In the genomic region with DNA sequence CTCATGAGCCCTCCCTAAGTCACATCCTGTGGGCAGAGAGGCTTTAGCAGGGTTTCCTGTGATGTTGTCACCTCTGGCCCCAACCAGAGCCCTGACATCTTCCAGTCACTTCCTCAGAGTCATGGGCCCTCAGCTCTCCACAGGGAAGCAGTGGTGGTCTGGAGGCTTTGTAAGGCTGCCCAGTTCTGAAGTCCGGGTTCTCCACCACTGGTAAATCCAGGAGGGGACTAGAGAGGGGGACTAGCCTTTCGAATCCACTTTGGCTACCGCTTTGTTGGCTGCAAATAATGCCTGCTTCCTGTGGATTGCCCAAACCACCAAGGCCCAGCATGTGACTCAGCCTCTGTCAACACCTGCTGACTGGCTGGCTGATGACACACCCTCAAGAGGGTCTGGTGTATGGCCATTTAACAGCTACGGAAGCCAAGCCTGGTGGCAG, we compare ENCODE assay signal across 8 mouse cellular contexts. TPM values are rescaled to one million over a fixed set of nuclear protein-coding genes. Genes with fewer than 3 reads are reported as not detected.
DNase-seq lines count a peak whose midpoint lies in the region; ATAC-seq lines count a peak whose summit lies in the region.

No protein-coding gene starts in this region.

- 0 out of 2 replicates have a peak, but pooled peaks cover 2% of the 10 kb centered on the region for H3K9me3 ChIP-seq in midbrain, embryonic 10.5 days (replicated peaks)
- no peaks in the 10 kb centered on the region for H3K9me3 ChIP-seq in midbrain, embryonic 11.5 days (ENCODE audit: control insufficient read depth, low read length)
- H3K9me3 ChIP-seq in intestine, embryonic 16.5 days (ENCODE audit: control insufficient read depth, low read length), result no peaks in the 10 kb centered on the region

- DNase-seq in midbrain, embryonic 10.5 days (ENCODE audit: low spot score), result no peak
- no peak for DNase-seq in midbrain, embryonic 11.5 days (ENCODE audit: low spot score, missing footprints)
- DNase-seq in c-Kit-positive CD71-negative TER-119-negative erythroid progenitor cells, embryonic 14.5 days (ENCODE audit: low read depth), result peak; percentile 64
- no peak for DNase-seq in ovary, postnatal 10 days (ENCODE audit: low spot score)
- no peak for DNase-seq in ovary, postnatal 36 days (ENCODE audit: low spot score)
- no peak for DNase-seq in left cerebral cortex, adult 11 months (ENCODE audit: low spot score)

- peak overlapping the region; percentile 64; the same call in 1 of the 2 replicates for H3K27ac ChIP-seq in midbrain, embryonic 10.5 days (replicated peaks)
- H3K27ac ChIP-seq in midbrain, embryonic 11.5 days (ENCODE audit: low read depth, low read length), result no peak overlapping the region
- peak overlapping the region; percentile 81 for H3K27ac ChIP-seq in intestine, embryonic 16.5 days (ENCODE audit: low read length)

- H3K4me3 ChIP-seq in midbrain, embryonic 10.5 days, result no peak overlapping the region
- no peak overlapping the region for H3K4me3 ChIP-seq in midbrain, embryonic 11.5 days (ENCODE audit: low read depth, low read length)
- H3K4me3 ChIP-seq in intestine, embryonic 16.5 days (ENCODE audit: low read length), result no peak overlapping the region

- H3K9ac ChIP-seq in midbrain, embryonic 11.5 days (ENCODE audit: low read length), result no peak overlapping the region
- peak overlapping the region; percentile 29; the same call in 1 of the 2 replicates for H3K9ac ChIP-seq in intestine, embryonic 16.5 days (ENCODE audit: low read depth, low read length)

- no peaks in the 10 kb centered on the region for H3K27me3 ChIP-seq in midbrain, embryonic 10.5 days (ENCODE audit: low read depth, poor library complexity, severe bottlenecking)
- H3K27me3 ChIP-seq in midbrain, embryonic 11.5 days (ENCODE audit: control insufficient read depth, insufficient read depth, low read length), result no peaks in the 10 kb centered on the region
- no peaks in the 10 kb centered on the region for H3K27me3 ChIP-seq in intestine, embryonic 16.5 days (replicated peaks; ENCODE audit: control insufficient read depth, insufficient read depth, low read length)

- H3K36me3 ChIP-seq in midbrain, embryonic 10.5 days, result peaks cover 15% of the 10 kb centered on the region
- peaks cover 1% of the 10 kb centered on the region; the same call in 1 of the 2 replicates for H3K36me3 ChIP-seq in midbrain, embryonic 11.5 days (ENCODE audit: control insufficient read depth, insufficient read depth, low read length)
- H3K36me3 ChIP-seq in intestine, embryonic 16.5 days (ENCODE audit: control insufficient read depth, insufficient read depth, low read length), result no peaks in the 10 kb centered on the region

- no peak for ATAC-seq in midbrain, embryonic 11.5 days (ENCODE audit: low FRiP score)
- ATAC-seq in intestine, embryonic 16.5 days, result 0 out of 2 replicates have a peak, but pooled peaks have one; percentile 13
- peak; percentile 53 for ATAC-seq in megakaryocyte, adult 5-6 weeks (ENCODE audit: poor library complexity, severe bottlenecking)

- H3K4me1 ChIP-seq in midbrain, embryonic 10.5 days, result peaks cover 38% of the 10 kb centered on the region
- peaks cover 16% of the 10 kb centered on the region for H3K4me1 ChIP-seq in midbrain, embryonic 11.5 days (ENCODE audit: control insufficient read depth, insufficient read depth, low read length)
- peaks cover 25% of the 10 kb centered on the region for H3K4me1 ChIP-seq in intestine, embryonic 16.5 days (ENCODE audit: control insufficient read depth, insufficient read depth, low read length)

- no peak overlapping the region for H3K4me2 ChIP-seq in midbrain, embryonic 11.5 days
- H3K4me2 ChIP-seq in intestine, embryonic 16.5 days (ENCODE audit: low read depth, low read length), result no peak overlapping the region

- 70% methylated on average over 4 of the region's 4 CpGs for WGBS in midbrain, embryonic 10.5 days
- WGBS in midbrain, embryonic 11.5 days, result 81% methylated on average over 4 of the region's 4 CpGs
- WGBS in intestine, embryonic 16.5 days, result 37% methylated on average over 4 of the region's 4 CpGs

RNA-seq across cellular contexts. Expression of a gene that starts 2.1 kb away (rescaled TPM):
- polyA plus RNA-seq in midbrain, embryonic 10.5 days (2016; fragmentation: Nextera tagmentation; extraction: Ambion mirVana), result 119 and 132 TPM in 2 replicates
- 72.8 and 82.6 TPM in 2 replicates for polyA plus RNA-seq in midbrain, embryonic 11.5 days (2014; fragmentation: Nextera tagmentation; extraction: Ambion mirVana)
- 83.4 and 86.0 TPM in 2 replicates for polyA plus RNA-seq in intestine, embryonic 16.5 days (2015; fragmentation: Nextera tagmentation; extraction: Ambion mirVana)
- total RNA-seq in megakaryocyte, adult 5-6 weeks (2015), result 82.1 and 84.4 TPM in 2 replicates
- total RNA-seq in megakaryocyte, adult 5-6 weeks (2017), result 73.9 and 79.2 TPM in 2 replicates

RNA-seq across cellular contexts. Expression of a gene that starts 5.8 kb away (rescaled TPM):
- polyA plus RNA-seq in midbrain, embryonic 10.5 days (2016; fragmentation: Nextera tagmentation; extraction: Ambion mirVana), result 26.7 and 33.6 TPM in 2 replicates
- 23.4 and 25.5 TPM in 2 replicates for polyA plus RNA-seq in midbrain, embryonic 11.5 days (2014; fragmentation: Nextera tagmentation; extraction: Ambion mirVana)
- 26.1 and 26.5 TPM in 2 replicates for polyA plus RNA-seq in intestine, embryonic 16.5 days (2015; fragmentation: Nextera tagmentation; extraction: Ambion mirVana)
- 49.8 and 56.2 TPM in 2 replicates for total RNA-seq in megakaryocyte, adult 5-6 weeks (2015)
- total RNA-seq in megakaryocyte, adult 5-6 weeks (2017), result 30.1 and 38.2 TPM in 2 replicates

RNA-seq across cellular contexts. Expression of a gene that starts 11.1 kb away (rescaled TPM):
- polyA plus RNA-seq in midbrain, embryonic 10.5 days (2016; fragmentation: Nextera tagmentation; extraction: Ambion mirVana), result 25.6 and 27.9 TPM in 2 replicates
- 10.3 and 13.9 TPM in 2 replicates for polyA plus RNA-seq in midbrain, embryonic 11.5 days (2014; fragmentation: Nextera tagmentation; extraction: Ambion mirVana)
- polyA plus RNA-seq in intestine, embryonic 16.5 days (2015; fragmentation: Nextera tagmentation; extraction: Ambion mirVana), result 29.8 and 32.0 TPM in 2 replicates
- total RNA-seq in megakaryocyte, adult 5-6 weeks (2015), result 0.91 and 4.6 TPM in 2 replicates
- total RNA-seq in megakaryocyte, adult 5-6 weeks (2017), result 2.6 and 3.0 TPM in 2 replicates

RNA-seq across cellular contexts. Expression of a gene that starts 25.8 kb away (rescaled TPM):
- 0.94 and 2.1 TPM in 2 replicates for polyA plus RNA-seq in midbrain, embryonic 10.5 days (2016; fragmentation: Nextera tagmentation; extraction: Ambion mirVana)
- 2.0 and 3.0 TPM in 2 replicates for polyA plus RNA-seq in midbrain, embryonic 11.5 days (2014; fragmentation: Nextera tagmentation; extraction: Ambion mirVana)
- polyA plus RNA-seq in intestine, embryonic 16.5 days (2015; fragmentation: Nextera tagmentation; extraction: Ambion mirVana), result 0.26 TPM in 1 of 2 replicates, not detected in the other
- total RNA-seq in megakaryocyte, adult 5-6 weeks (2015), result not detected in 2 replicates
- not detected in 2 replicates for total RNA-seq in megakaryocyte, adult 5-6 weeks (2017)

RNA-seq across cellular contexts. Expression of a gene that starts 42.0 kb away (rescaled TPM):
- 59.2 and 59.8 TPM in 2 replicates for polyA plus RNA-seq in midbrain, embryonic 10.5 days (2016; fragmentation: Nextera tagmentation; extraction: Ambion mirVana)
- 47.7 and 51.4 TPM in 2 replicates for polyA plus RNA-seq in midbrain, embryonic 11.5 days (2014; fragmentation: Nextera tagmentation; extraction: Ambion mirVana)
- 73.1 and 74.0 TPM in 2 replicates for polyA plus RNA-seq in intestine, embryonic 16.5 days (2015; fragmentation: Nextera tagmentation; extraction: Ambion mirVana)
- total RNA-seq in megakaryocyte, adult 5-6 weeks (2015), result 19.0 and 24.2 TPM in 2 replicates
- 17.7 and 17.8 TPM in 2 replicates for total RNA-seq in megakaryocyte, adult 5-6 weeks (2017)
